Mouse (Mus musculus) liver, embryonic 11.5 days (tissue): ENCODE results near the gene Gcgr. TPM values are rescaled to one million over a fixed set of nuclear protein-coding genes. Genes with fewer than 3 reads are reported as not detected.
A peak's percentile ranks its signal among the peaks of the same experiment; 100 is the strongest.
"Not testable (repeated sequence)": the region's sequence is repeated elsewhere in the genome, so short reads cannot be mapped to it uniquely, and the experiment has no call there.

Experiments
- ATAC-seq: fragments of 200-750 bp; cut with Nextera tagmentation; replicated peaks from 2 replicates; pipeline ENCODE4 v1.8.0; 2017; ENCODE audit warnings: moderate number of reproducible peaks, mild to moderate bottlenecking, moderate TSS enrichment, moderate library complexity; ENCODE audit not compliant: low FRiP score
- DNase-seq: peaks from one replicate; pipeline ENCODE4 v3.0.0-alpha.2; 2017; ENCODE audit warnings: low spot score
- H3K27ac ChIP-seq: fragments of 300-500 bp; sonication (generic); 2 replicates; pipeline ENCODE4 v1.5.1; 2014; ENCODE audit warnings: mild to moderate bottlenecking, low read depth, low read length, control low read depth
- H3K27me3 ChIP-seq: fragments of 300-500 bp; sonication (generic); replicated peaks from 2 replicates; pipeline ENCODE4 v1.6.1; 2014; ENCODE audit warnings: low read length, mixed read lengths; ENCODE audit not compliant: control insufficient read depth, insufficient read depth
- H3K36me3 ChIP-seq: fragments of 300-500 bp; sonication (generic); 2 replicates; pipeline ENCODE4 v1.6.1; 2014; ENCODE audit warnings: mild to moderate bottlenecking, low read length, moderate library complexity, mixed read lengths; ENCODE audit not compliant: control insufficient read depth, insufficient read depth
- H3K4me1 ChIP-seq: fragments of 300-500 bp; sonication (generic); replicated peaks from 2 replicates; pipeline ENCODE4 v1.6.1; 2014; ENCODE audit warnings: low read length, mixed read lengths; ENCODE audit not compliant: control insufficient read depth, insufficient read depth
- H3K4me2 ChIP-seq: fragments of 300-500 bp; sonication (generic); 2 replicates; pipeline ENCODE4 v1.6.1; 2014; ENCODE audit warnings: mild to moderate bottlenecking, control low read depth, moderate library complexity
- H3K4me3 ChIP-seq: fragments of 300-500 bp; sonication (generic); 2 replicates; pipeline ENCODE4 v1.5.1; 2014; ENCODE audit warnings: low read depth, low read length, control low read depth
- H3K9ac ChIP-seq: fragments of 300-500 bp; sonication (generic); 2 replicates; pipeline ENCODE4 v1.6.1; 2014; ENCODE audit warnings: low read depth, low read length, control low read depth
- H3K9me3 ChIP-seq: fragments of 300-500 bp; sonication (generic); 2 replicates; pipeline ENCODE4 v1.6.1; 2016; ENCODE audit warnings: low read length, inconsistent platforms, mixed read lengths; ENCODE audit not compliant: control insufficient read depth
- WGBS: fragments of 180-500 bp; shearing (Covaris S2); extraction: QIAGEN DNeasy Blood & Tissue Kit; methylation state at CpG from one replicate; pipeline ENCODE4 v1.1.7; 2014; 5-methylcytosine and 5-hydroxymethylcytosine counted together
- polyA plus RNA-seq: library from polyadenylated mRNA; unstranded; fragments of >200 nt; fragmentation: Nextera tagmentation; extraction: Ambion mirVana; gene quantifications from 2 replicates; pipeline ENCODE4 v1.2.1, GENCODE M21; 2014

The Gcgr gene
- polyA plus RNA-seq, 1 experiment from 2014 or later = 7.7 TPM

DNA sequence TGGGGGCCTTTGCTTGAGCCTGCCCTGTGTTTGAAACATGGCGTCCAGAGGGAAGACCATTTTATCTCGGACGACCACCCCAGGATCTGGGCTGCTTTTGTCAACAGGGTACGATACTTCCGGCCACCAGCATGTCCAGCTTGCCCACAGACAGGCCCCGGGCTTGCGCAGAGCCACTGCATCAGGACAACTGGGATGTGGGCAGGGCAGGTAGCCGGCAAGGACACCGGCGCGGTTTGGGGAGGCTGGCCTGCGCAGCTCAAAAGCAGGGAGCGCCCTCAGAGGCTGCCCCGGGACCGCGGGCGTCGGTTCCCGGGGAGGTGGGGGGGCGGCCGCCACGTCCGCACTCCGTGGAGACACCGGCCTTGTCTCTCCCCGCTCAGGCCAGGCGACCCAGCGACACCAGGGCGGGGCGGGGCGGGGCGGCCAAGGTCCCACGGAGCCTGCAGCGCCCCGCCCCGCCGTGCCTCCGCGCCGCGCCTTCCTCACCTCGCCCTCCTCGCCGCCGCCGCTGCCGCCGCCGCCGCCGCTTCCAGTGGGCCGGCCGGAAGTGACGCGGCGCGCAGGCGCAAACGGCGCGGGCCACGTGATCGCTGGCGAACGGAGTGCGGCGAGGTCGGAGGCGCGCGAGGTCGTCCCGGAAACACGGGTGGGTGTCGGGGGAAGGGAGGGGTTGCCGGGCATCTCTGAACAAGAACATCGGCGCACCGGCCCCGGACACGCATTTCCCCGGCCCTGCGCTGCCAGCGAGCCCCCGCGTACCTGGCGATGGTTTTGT lies 18.9 kb downstream of the Gcgr start, which contains the start of gene Mcrip1:
Gene Mcrip1 (minus strand): TSS at position 560 of the 778 bp plus-strand sequence.
- H3K9ac ChIP-seq = peak within 1 kb of the TSS; percentile 97
- peak within 1 kb of the TSS; percentile 98 for H3K27ac ChIP-seq
- no peaks in the 10 kb centered on the region for H3K27me3 ChIP-seq
- ATAC-seq (peak; percentile 88), DNase-seq (peak; percentile 87)
- WGBS = 1% methylated on average over 81 of the region's 87 CpGs
- peaks cover 23% of the 10 kb centered on the region for H3K4me1 ChIP-seq
- H3K9me3 ChIP-seq = no peaks in the 10 kb centered on the region
- peaks cover 5% of the 10 kb centered on the region for H3K36me3 ChIP-seq
- H3K4me3 ChIP-seq = peak within 1 kb of the TSS; percentile 96
- peak within 1 kb of the TSS; percentile 94 for H3K4me2 ChIP-seq

DNA sequence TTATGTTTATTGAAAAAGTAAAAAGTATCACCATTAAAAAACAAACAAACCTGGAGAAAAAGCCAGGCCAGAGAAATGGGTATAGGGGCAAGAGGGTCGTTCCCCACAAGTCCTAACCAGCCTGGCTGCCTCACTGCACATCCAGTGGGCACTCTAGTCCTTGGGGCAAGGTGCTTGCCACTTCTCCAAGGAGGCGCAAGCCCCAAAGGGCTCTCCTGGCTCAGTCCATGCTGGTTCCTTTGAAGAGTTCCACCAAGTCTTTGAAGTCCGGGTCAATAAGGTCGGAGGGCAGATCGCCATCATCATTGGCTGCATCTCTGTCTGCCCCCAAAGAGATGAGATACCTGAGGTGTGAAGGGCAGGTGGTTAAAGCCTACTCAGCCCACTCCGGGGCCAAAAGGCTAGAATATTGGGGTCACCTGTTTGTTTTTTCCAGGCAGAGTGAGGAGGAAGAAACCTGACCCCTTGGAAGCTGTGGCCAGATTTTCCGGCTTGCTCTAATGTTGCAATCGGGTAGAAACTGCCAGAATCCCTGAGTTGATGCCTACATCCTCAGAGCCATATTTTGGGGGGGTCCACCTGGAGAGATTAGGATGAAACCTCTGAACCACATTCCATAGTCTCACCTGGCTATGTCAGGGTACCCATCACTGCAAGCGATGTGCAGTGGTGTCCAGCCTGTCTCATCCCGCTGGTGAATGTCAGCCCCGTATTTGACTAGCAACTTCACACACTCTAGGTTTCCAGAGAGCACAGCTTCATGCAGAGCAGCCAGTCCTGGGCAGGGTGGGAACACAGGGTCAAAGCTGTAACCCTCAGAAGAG lies 19.7 kb downstream of the Gcgr start:
- peak overlapping the region; percentile 97 for H3K9ac ChIP-seq
- H3K36me3 ChIP-seq = no peaks in the 10 kb centered on the region
- H3K4me2 ChIP-seq = peak overlapping the region; percentile 94
- peaks cover 23% of the 10 kb centered on the region for H3K4me1 ChIP-seq
- no peak for ATAC-seq
- H3K27ac ChIP-seq = peak overlapping the region; percentile 98
- no peaks in the 10 kb centered on the region for H3K9me3 ChIP-seq
- no peak for DNase-seq
- peak overlapping the region; percentile 96 for H3K4me3 ChIP-seq
- WGBS = 64% methylated on average over 11 of the region's 11 CpGs
- H3K27me3 ChIP-seq = no peaks in the 10 kb centered on the region

DNA sequence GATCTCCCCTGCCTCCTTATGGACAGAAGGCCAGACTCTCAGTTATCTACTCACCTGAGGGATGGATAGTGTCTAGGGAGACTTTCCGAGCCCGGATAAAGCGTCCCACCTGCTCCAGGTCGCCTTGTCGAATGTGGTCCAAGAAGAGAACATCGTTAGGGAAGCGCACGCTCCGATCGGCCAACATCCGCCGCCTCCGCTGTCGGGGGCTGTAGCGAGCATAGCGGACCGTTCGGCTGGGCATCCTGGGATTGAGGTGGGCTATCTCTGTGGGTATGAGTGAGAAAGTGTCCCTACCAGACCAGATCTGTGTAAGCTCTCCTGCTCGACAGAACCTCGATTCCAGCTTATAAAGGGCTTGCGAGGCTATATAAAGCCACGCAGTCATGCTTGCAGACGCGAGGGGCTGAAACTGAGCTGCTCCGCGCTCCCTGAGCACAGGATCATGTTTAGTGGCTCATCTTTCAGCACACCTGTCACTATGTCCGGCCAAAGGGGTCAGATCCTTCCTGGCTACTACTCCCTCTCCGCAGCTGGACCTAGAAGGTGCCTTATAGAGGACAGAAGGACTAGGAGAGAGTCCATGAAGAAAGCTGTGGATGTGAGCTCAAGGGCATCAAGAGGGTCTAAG lies 20.4 kb downstream of the Gcgr start, which contains the start of gene Ppp1r27:
Gene Ppp1r27 (minus strand): TSS at position 323 of the 631 bp plus-strand sequence.
- DNase-seq (no peak), ATAC-seq (no peak)
- H3K9ac ChIP-seq = peak within 1 kb of the TSS; percentile 97
- H3K4me3 ChIP-seq = peak within 1 kb of the TSS; percentile 96
- H3K27me3 ChIP-seq = no peaks in the 10 kb centered on the region
- no peaks in the 10 kb centered on the region for H3K9me3 ChIP-seq
- peaks cover 23% of the 10 kb centered on the region for H3K4me1 ChIP-seq
- WGBS = 91% methylated on average over 28 of the region's 28 CpGs
- no peaks in the 10 kb centered on the region for H3K36me3 ChIP-seq
- peak within 1 kb of the TSS; percentile 94 for H3K4me2 ChIP-seq
- H3K27ac ChIP-seq = peak within 1 kb of the TSS; percentile 98

DNA sequence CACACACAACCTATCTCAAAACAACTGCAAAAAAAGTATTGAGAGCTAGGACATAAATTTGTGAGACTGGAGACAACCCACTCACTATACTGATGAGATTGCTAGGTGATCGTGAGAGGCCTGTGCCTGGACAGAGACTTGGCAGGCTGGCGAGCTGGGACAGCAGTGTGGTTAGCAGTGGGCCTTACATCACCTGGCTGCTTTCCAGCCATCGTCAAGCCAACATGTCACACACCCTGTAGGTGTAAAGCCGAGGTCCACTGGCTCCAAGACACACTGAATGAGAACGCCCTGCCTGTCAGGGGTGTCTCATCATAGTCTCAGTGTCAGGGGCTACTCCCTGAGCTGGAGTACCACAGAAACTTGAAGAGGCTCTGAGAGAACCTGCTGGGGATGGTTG lies 22.2 kb downstream of the Gcgr start:
- DNase-seq (no peak), ATAC-seq (no peak)
- Histone ChIP-seq H3K4me2 (no peak overlapping the region), H3K9me3 (no peaks in the 10 kb centered on the region), H3K4me3 (no peak overlapping the region), H3K36me3 (no peaks in the 10 kb centered on the region), H3K4me1 (peaks cover 20% of the 10 kb centered on the region), H3K27ac (no peak overlapping the region), H3K27me3 (no peaks in the 10 kb centered on the region), H3K9ac (no peak overlapping the region)
- WGBS = 73% methylated on average over 5 of the region's 5 CpGs

DNA sequence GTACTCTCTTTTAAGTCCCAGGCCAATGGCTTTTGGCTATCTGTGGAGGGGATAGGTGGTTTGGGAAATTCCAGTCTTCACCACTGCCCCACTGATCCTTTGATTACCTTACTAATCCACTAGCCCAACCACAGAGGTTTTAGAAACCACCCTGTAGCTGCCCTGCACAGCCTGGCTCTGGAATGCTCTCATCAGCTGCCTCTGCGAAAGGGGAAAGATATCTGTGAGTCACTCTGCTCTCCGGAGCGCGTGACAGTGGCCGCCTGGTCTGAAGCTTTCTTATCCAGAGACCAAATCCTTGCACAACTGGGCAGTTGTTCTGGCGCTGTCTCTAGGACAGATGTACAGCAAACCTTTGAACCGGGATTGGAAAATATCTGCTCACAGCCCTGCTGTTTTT lies 24.3 kb downstream of the Gcgr start:
- Histone ChIP-seq H3K27me3 (no peaks in the 10 kb centered on the region), H3K27ac (no peak overlapping the region), H3K4me1 (peaks cover 6% of the 10 kb centered on the region), H3K9ac (no peak overlapping the region), H3K9me3 (no peaks in the 10 kb centered on the region), H3K4me3 (no peak overlapping the region), H3K36me3 (peaks cover 10% of the 10 kb centered on the region), H3K4me2 (no peak overlapping the region)
- ATAC-seq (no peak), DNase-seq (no peak)
- WGBS = 60% methylated on average over 7 of the region's 7 CpGs

DNA sequence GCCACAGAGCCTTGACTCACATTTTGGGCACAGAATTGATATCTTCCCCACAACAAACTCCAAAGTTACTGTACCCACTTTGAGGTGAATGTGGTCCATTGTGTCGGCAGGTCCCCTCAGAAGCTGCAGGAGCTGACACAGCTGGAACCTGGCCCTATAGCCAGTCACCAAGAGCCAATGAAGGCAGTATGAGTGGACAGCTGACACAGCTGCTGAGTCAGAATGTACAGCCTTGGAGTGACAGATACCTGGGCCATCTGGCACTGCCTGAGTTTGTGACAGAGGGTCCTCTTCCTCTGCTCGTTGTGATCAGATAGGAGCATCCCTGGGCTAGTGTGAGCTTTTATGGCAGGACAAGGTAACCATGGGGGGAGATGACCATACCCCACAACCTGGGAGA lies 24.8 kb downstream of the Gcgr start:
- Histone ChIP-seq H3K27me3 (no peaks in the 10 kb centered on the region), H3K9ac (no peak overlapping the region), H3K36me3 (peaks cover 15% of the 10 kb centered on the region), H3K4me3 (no peak overlapping the region), H3K4me2 (no peak overlapping the region), H3K27ac (no peak overlapping the region), H3K4me1 (peaks cover 2% of the 10 kb centered on the region; the same call in 1 of the 2 replicates), H3K9me3 (no peaks in the 10 kb centered on the region)
- ATAC-seq (no peak), DNase-seq (no peak)
- 64% methylated on average over 2 of the region's 2 CpGs for WGBS

DNA sequence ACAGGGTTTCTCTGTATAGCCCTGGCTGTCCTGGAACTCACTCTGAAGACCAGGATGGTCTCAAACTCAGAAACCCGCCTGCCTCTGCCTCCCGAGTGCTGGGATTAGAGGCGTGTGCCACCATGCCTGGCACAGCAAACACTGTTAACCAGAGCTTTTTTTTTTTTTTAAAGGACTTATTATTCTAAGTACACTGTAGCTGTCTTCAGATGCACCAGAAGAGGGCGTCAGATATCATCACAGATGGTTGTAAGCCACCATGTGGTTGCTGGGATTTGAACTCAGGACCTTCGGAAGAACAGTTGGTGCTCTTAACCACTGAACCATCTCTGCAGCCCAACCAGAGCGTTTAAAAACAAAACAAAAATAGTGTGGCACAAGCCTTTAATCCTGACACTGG lies 28.3 kb downstream of the Gcgr start:
- not testable (repeated sequence) for H3K27me3 ChIP-seq, ATAC-seq, H3K9me3 ChIP-seq, H3K4me3 ChIP-seq, DNase-seq, H3K9ac ChIP-seq, H3K4me1 ChIP-seq, H3K4me2 ChIP-seq, H3K27ac ChIP-seq
- H3K36me3 ChIP-seq = peaks cover 51% of the 10 kb centered on the region
- 82% methylated on average over 6 of the region's 6 CpGs for WGBS

DNA sequence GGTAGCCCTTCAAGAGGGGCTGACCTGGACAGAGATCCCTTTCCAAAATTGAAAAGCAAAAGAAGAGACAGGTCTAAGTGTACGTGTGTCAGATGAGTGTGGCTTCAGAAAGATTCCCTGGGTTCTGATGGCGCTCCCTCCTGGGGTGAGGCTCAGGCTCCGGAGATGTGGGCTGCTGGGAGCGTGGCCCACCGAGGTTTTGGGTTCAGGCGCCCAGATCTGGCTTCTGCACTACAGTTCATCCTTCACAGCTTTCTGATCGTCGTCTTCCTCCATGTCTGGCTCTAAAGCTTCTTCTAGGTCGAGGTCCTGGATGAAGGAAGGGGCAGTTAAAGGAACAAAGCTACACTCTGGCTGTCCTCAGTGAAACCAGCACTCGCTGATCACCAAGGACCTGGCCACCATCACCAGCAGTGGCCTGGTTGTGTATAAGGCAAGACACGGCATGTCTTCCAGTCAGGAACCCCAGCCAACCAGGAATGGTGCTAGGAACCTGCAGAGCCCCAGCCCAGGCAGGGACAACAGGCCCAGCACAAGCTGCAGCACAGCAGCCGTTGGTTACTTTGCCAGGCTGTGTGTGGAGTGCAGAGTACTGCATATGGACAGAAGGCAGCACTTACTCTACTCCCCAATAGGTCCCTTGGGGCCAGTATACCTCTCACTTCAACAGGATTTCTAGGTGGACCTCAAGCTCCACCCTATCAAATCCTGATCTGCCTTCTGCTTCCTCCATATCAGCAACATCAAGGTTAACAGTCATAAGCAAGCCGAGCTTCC lies 30.6 kb downstream of the Gcgr start:
- H3K27me3 ChIP-seq = no peaks in the 10 kb centered on the region
- WGBS = 88% methylated on average over 13 of the region's 13 CpGs
- H3K4me2 ChIP-seq = no peak overlapping the region
- no peaks in the 10 kb centered on the region for H3K4me1 ChIP-seq
- peaks cover 71% of the 10 kb centered on the region for H3K36me3 ChIP-seq
- no peak overlapping the region for H3K27ac ChIP-seq
- ATAC-seq (no peak), DNase-seq (no peak)
- H3K4me3 ChIP-seq = no peak overlapping the region
- no peak overlapping the region for H3K9ac ChIP-seq
- H3K9me3 ChIP-seq = no peaks in the 10 kb centered on the region
